Mouse (Mus musculus): ENCODE measurements around the gene Ttc25. TPM values are rescaled to one million over a fixed set of nuclear protein-coding genes. Genes with fewer than 3 reads are reported as not detected.

Gene Ttc25
- total RNA-seq, 1 experiment = 3.4 TPM

DNA sequence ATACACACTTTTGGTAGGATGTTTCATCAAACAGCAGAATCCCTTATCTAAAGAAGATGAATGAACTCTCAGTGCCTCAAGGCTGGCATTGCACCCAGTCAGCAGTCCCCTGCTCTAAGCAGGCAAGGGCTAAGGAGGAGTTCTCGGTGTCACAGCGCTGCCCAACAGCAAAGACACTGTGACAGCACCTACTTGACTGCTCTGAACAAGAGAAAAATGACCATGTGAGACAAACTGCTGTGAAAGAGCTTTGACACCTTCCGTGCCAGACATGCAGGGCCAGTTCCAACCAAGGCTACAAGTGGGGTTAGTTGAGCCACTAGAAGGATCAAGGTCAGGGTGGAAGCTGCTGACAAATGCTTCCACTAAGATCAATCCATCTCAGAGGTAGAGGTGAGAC, 39.7 kb downstream of the Ttc25 start:
- DNase-seq (ENCODE audit: low read depth, low spot score) = no peak
- Histone ChIP-seq H3K9ac (ENCODE audit: insufficient read depth, low read depth, low read length, poor library complexity, severe bottlenecking) (no peak overlapping the region), H3K36me3 (ENCODE audit: control insufficient read depth, insufficient read depth, low read length, poor library complexity, severe bottlenecking) (peaks cover 77% of the 10 kb centered on the region), H3K27ac (ENCODE audit: insufficient read depth, low read depth, low read length, poor library complexity, severe bottlenecking) (no peak overlapping the region), H3K4me1 (ENCODE audit: control insufficient read depth in 2 of 2, insufficient read depth in 2 of 2, low read length in 2 of 2, poor library complexity in 1 of 2) (no peaks in the 10 kb centered on the region), H3K9me3 (ENCODE audit: control insufficient read depth, insufficient read depth, low read depth, low read length) (no peaks in the 10 kb centered on the region), H3K4me3 (ENCODE audit: insufficient read depth in 1 of 2, low read depth in 1 of 2, low read length in 2 of 2, poor library complexity in 1 of 2, severe bottlenecking in 1 of 2) (no peak overlapping the region)
- TF ChIP-seq ZC3H11A (IDR thresholded peaks at IDR 0.05; ENCODE audit: borderline replicate concordance, low read depth, low read length) = no peak
- no peak for TF ChIP-seq MAFK (IDR thresholded peaks at IDR 0.05; ENCODE audit: insufficient read depth, low read depth, low read length)
- no peak for TF ChIP-seq ZNF384 (IDR thresholded peaks at IDR 0.05; ENCODE audit: low read depth, low read length)
- TF ChIP-seq HCFC1 (IDR thresholded peaks at IDR 0.05; ENCODE audit: borderline replicate concordance, insufficient read depth, low read length) = no peak
- TF ChIP-seq CHD2 (IDR thresholded peaks at IDR 0.05; ENCODE audit: low read depth, low read length) = no peak
- in situ Hi-C loops (cut with MboI; ENCODE audit: low sequenced_read_pairs in 2 of 2, unreplicated experiment in 2 of 2) = no loop called here

- H3K4me1 ChIP-seq (ENCODE audit: control insufficient read depth in 2 of 2, insufficient read depth in 2 of 2, low read length in 2 of 2, poor library complexity in 1 of 2) = no peaks in the 10 kb centered on the region
- H3K27ac ChIP-seq (ENCODE audit: insufficient read depth, low read depth, low read length, poor library complexity, severe bottlenecking) = no peak overlapping the region
- H3K9me3 ChIP-seq (ENCODE audit: control insufficient read depth, insufficient read depth, low read depth, low read length) = no peaks in the 10 kb centered on the region
- no peak overlapping the region for H3K9ac ChIP-seq (ENCODE audit: insufficient read depth, low read depth, low read length, poor library complexity, severe bottlenecking)
- in situ Hi-C loops (cut with MboI; ENCODE audit: low sequenced_read_pairs in 2 of 2, unreplicated experiment in 2 of 2) = no loop called here
- no peak for TF ChIP-seq HCFC1 (IDR thresholded peaks at IDR 0.05; ENCODE audit: borderline replicate concordance, insufficient read depth, low read length)
- no peak for TF ChIP-seq ZNF384 (IDR thresholded peaks at IDR 0.05; ENCODE audit: low read depth, low read length)
- no peak for TF ChIP-seq MAFK (IDR thresholded peaks at IDR 0.05; ENCODE audit: insufficient read depth, low read depth, low read length)
- no peak for TF ChIP-seq ZC3H11A (IDR thresholded peaks at IDR 0.05; ENCODE audit: borderline replicate concordance, low read depth, low read length)
- TF ChIP-seq CHD2 (IDR thresholded peaks at IDR 0.05; ENCODE audit: low read depth, low read length) = no peak
- peaks cover 72% of the 10 kb centered on the region for H3K36me3 ChIP-seq (ENCODE audit: control insufficient read depth, insufficient read depth, low read length, poor library complexity, severe bottlenecking)
- H3K4me3 ChIP-seq (ENCODE audit: insufficient read depth in 1 of 2, low read depth in 1 of 2, low read length in 2 of 2, poor library complexity in 1 of 2, severe bottlenecking in 1 of 2) = no peak overlapping the region
- no peak for DNase-seq (ENCODE audit: low read depth, low spot score)
Observed at GRCm38 (mm10) chr11:100588462-100588861, 43.1 kb downstream of the Ttc25 start.

- Histone ChIP-seq H3K9ac (ENCODE audit: insufficient read depth, low read depth, low read length, poor library complexity, severe bottlenecking) (no peak overlapping the region), H3K36me3 (ENCODE audit: control insufficient read depth, insufficient read depth, low read length, poor library complexity, severe bottlenecking) (peaks cover 66% of the 10 kb centered on the region), H3K4me1 (ENCODE audit: control insufficient read depth in 2 of 2, insufficient read depth in 2 of 2, low read length in 2 of 2, poor library complexity in 1 of 2) (no peaks in the 10 kb centered on the region), H3K4me3 (ENCODE audit: insufficient read depth in 1 of 2, low read depth in 1 of 2, low read length in 2 of 2, poor library complexity in 1 of 2, severe bottlenecking in 1 of 2) (no peak overlapping the region), H3K9me3 (ENCODE audit: control insufficient read depth, insufficient read depth, low read depth, low read length) (no peaks in the 10 kb centered on the region), H3K27ac (ENCODE audit: insufficient read depth, low read depth, low read length, poor library complexity, severe bottlenecking) (no peak overlapping the region)
- in situ Hi-C loops (cut with MboI; ENCODE audit: low sequenced_read_pairs in 2 of 2, unreplicated experiment in 2 of 2) = no loop called here
- DNase-seq (ENCODE audit: low read depth, low spot score) = no peak
- TF ChIP-seq ZC3H11A (IDR thresholded peaks at IDR 0.05; ENCODE audit: borderline replicate concordance, low read depth, low read length) (no peak), HCFC1 (IDR thresholded peaks at IDR 0.05; ENCODE audit: borderline replicate concordance, insufficient read depth, low read length) (no peak), ZNF384 (IDR thresholded peaks at IDR 0.05; ENCODE audit: low read depth, low read length) (no peak), MAFK (IDR thresholded peaks at IDR 0.05; ENCODE audit: insufficient read depth, low read depth, low read length) (no peak), CHD2 (IDR thresholded peaks at IDR 0.05; ENCODE audit: low read depth, low read length) (no peak)
Observed at GRCm38 (mm10) chr11:100592346-100593046, 47.1 kb downstream of the Ttc25 start.

DNA sequence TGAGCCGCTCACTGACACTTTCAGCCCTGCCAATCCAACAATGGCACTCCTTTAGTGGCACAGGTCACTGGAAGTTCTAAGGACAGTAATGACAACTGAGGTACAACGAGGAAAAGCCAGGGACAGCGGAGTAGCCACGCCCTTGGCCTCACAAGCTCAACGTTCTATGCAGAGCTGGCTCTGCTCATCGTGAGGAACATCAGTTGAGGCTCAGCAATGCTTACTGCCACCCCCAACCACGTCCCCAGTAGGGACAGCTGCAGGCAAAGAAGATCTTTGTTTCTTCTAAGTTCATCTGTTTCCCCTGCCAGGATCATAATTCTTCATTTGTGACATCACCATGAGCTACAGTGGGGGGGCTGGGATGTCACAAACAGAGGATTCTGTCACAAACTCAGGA, 49.2 kb downstream of the Ttc25 start:
- no peak overlapping the region for H3K9ac ChIP-seq (ENCODE audit: insufficient read depth, low read depth, low read length, poor library complexity, severe bottlenecking)
- no peaks in the 10 kb centered on the region for H3K9me3 ChIP-seq (ENCODE audit: control insufficient read depth, insufficient read depth, low read depth, low read length)
- no peak overlapping the region for H3K4me3 ChIP-seq (ENCODE audit: insufficient read depth in 1 of 2, low read depth in 1 of 2, low read length in 2 of 2, poor library complexity in 1 of 2, severe bottlenecking in 1 of 2)
- H3K4me1 ChIP-seq (ENCODE audit: control insufficient read depth in 2 of 2, insufficient read depth in 2 of 2, low read length in 2 of 2, poor library complexity in 1 of 2) = no peaks in the 10 kb centered on the region
- TF ChIP-seq HCFC1 (IDR thresholded peaks at IDR 0.05; ENCODE audit: borderline replicate concordance, insufficient read depth, low read length) (no peak), ZNF384 (IDR thresholded peaks at IDR 0.05; ENCODE audit: low read depth, low read length) (no peak), CHD2 (IDR thresholded peaks at IDR 0.05; ENCODE audit: low read depth, low read length) (no peak)
- peaks cover 71% of the 10 kb centered on the region for H3K36me3 ChIP-seq (ENCODE audit: control insufficient read depth, insufficient read depth, low read length, poor library complexity, severe bottlenecking)
- no peak for DNase-seq (ENCODE audit: low read depth, low spot score)
- no peak overlapping the region for H3K27ac ChIP-seq (ENCODE audit: insufficient read depth, low read depth, low read length, poor library complexity, severe bottlenecking)
- in situ Hi-C loops (cut with MboI; ENCODE audit: low sequenced_read_pairs in 2 of 2, unreplicated experiment in 2 of 2) = no loop called here

DNA sequence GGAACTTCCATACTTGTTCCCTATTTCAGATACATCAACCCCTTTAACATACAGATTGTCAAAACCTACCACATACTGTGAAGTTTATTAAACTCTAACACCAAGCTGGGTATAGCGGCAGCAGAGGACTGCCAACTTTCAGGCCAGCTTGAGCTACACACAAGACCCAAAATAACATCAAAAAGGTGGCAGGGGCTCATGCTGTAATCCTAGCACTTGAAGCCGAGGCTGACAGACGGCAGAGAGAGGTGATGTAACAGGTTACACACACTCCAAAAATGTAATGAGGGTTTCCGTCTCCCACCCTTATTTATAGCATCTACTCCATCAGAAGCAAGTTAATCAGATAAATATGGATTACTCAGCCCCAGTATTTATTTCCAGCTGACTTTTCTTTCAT, 50.1 kb downstream of the Ttc25 start:
- in situ Hi-C loops (cut with MboI; ENCODE audit: low sequenced_read_pairs in 2 of 2, unreplicated experiment in 2 of 2) = no loop called here
- DNase-seq (ENCODE audit: low read depth, low spot score) = no peak
- H3K9ac ChIP-seq (ENCODE audit: insufficient read depth, low read depth, low read length, poor library complexity, severe bottlenecking) = no peak overlapping the region
- TF ChIP-seq ZC3H11A (IDR thresholded peaks at IDR 0.05; ENCODE audit: borderline replicate concordance, low read depth, low read length) (no peak), HCFC1 (IDR thresholded peaks at IDR 0.05; ENCODE audit: borderline replicate concordance, insufficient read depth, low read length) (no peak), CHD2 (IDR thresholded peaks at IDR 0.05; ENCODE audit: low read depth, low read length) (no peak), MAFK (IDR thresholded peaks at IDR 0.05; ENCODE audit: insufficient read depth, low read depth, low read length) (no peak), ZNF384 (IDR thresholded peaks at IDR 0.05; ENCODE audit: low read depth, low read length) (no peak)
- H3K27ac ChIP-seq (ENCODE audit: insufficient read depth, low read depth, low read length, poor library complexity, severe bottlenecking) = no peak overlapping the region
- peaks cover 74% of the 10 kb centered on the region for H3K36me3 ChIP-seq (ENCODE audit: control insufficient read depth, insufficient read depth, low read length, poor library complexity, severe bottlenecking)
- no peaks in the 10 kb centered on the region for H3K9me3 ChIP-seq (ENCODE audit: control insufficient read depth, insufficient read depth, low read depth, low read length)
- no peaks in the 10 kb centered on the region for H3K4me1 ChIP-seq (ENCODE audit: control insufficient read depth in 2 of 2, insufficient read depth in 2 of 2, low read length in 2 of 2, poor library complexity in 1 of 2)
- no peak overlapping the region for H3K4me3 ChIP-seq (ENCODE audit: insufficient read depth in 1 of 2, low read depth in 1 of 2, low read length in 2 of 2, poor library complexity in 1 of 2, severe bottlenecking in 1 of 2)

All from ES-E14 (cell line).